Mouse (Mus musculus) embryonic fibroblast, embryonic 13.5 days (primary cell): ENCODE measurements at regions not wholly inside any gene's neighbourhood (a gene's known extent, or its start where the extent isn't known, plus 50 kb on each side); places are given as distances from the start of the nearest gene placed in this dataset.

Experiments
- CTCF ChIP-seq: IDR thresholded peaks from 2 replicates; pipeline ENCODE4 v1.5.1; 2011; ENCODE audit warnings: mild to moderate bottlenecking, control low read depth, low read length, moderate library complexity, borderline replicate concordance; ENCODE audit not compliant: insufficient read depth
- POLR2A ChIP-seq: IDR thresholded peaks from 2 replicates; pipeline ENCODE4 v1.6.1; 2011; ENCODE audit warnings: low read depth, mild to moderate bottlenecking, control low read depth, low read length, moderate library complexity

GRCm38 (mm10) chr15:22318992-22319391, 229.8 kb upstream of the Cdh18 start:
- TF ChIP-seq POLR2A (no peak), CTCF (no peak)
